Mouse (Mus musculus) midbrain, postnatal 0 days (tissue): ENCODE data around the gene Cyp26b1. TPM values are rescaled to one million over a fixed set of nuclear protein-coding genes. Genes with fewer than 3 reads are reported as not detected.

ENCODE experiments used
- ATAC-seq: fragments of 200-750 bp; cut with Nextera tagmentation; 2 replicates; pipeline ENCODE4 v1.8.0; 2017; ENCODE audit warnings: moderate number of reproducible peaks, mild to moderate bottlenecking, moderate TSS enrichment, moderate library complexity; ENCODE audit not compliant: low FRiP score
- DNase-seq: peaks from one replicate; pipeline ENCODE4 v3.0.0-alpha.2; 2015; ENCODE audit warnings: low spot score
- H3K27ac ChIP-seq: fragments of 300-500 bp; sonication (generic); 2 replicates; pipeline ENCODE4 v1.5.1; 2014; ENCODE audit warnings: low read depth, mild to moderate bottlenecking, low read length, mixed read lengths
- H3K27me3 ChIP-seq: fragments of 300-500 bp; sonication (generic); 2 replicates; pipeline ENCODE4 v1.6.1; 2014; ENCODE audit warnings: low read length, control low read depth, mixed read lengths; ENCODE audit not compliant: insufficient read depth
- H3K36me3 ChIP-seq: fragments of 300-500 bp; sonication (generic); 2 replicates; pipeline ENCODE4 v1.6.1; 2014; ENCODE audit warnings: low read length, control low read depth, mixed read lengths; ENCODE audit not compliant: insufficient read depth
- H3K4me1 ChIP-seq: fragments of 300-500 bp; sonication (generic); 2 replicates; pipeline ENCODE4 v1.6.1; 2014; ENCODE audit warnings: mild to moderate bottlenecking, control low read depth, antibody characterized with exemption, low read length, mixed read lengths; ENCODE audit not compliant: insufficient read depth
- H3K4me2 ChIP-seq: fragments of 300-500 bp; sonication (generic); 2 replicates; pipeline ENCODE4 v1.6.1; 2014; ENCODE audit warnings: low read depth, mild to moderate bottlenecking, low read length, mixed read lengths; ENCODE audit not compliant: poor library complexity, severe bottlenecking
- H3K4me3 ChIP-seq: fragments of 300-500 bp; sonication (generic); 2 replicates; pipeline ENCODE4 v1.5.1; 2014; ENCODE audit warnings: low read depth, mild to moderate bottlenecking, low read length, moderate library complexity
- H3K9ac ChIP-seq: fragments of 300-500 bp; sonication (generic); replicated peaks from 2 replicates; pipeline ENCODE4 v1.6.1; 2014; ENCODE audit warnings: mild to moderate bottlenecking, low read length, moderate library complexity, mixed read lengths; ENCODE audit not compliant: poor library complexity, severe bottlenecking
- H3K9me3 ChIP-seq: fragments of 300-500 bp; sonication (generic); 2 replicates; pipeline ENCODE4 v1.6.1; 2016; ENCODE audit warnings: low read length, control low read depth
- CTCF ChIP-seq: IDR thresholded peaks from 2 replicates; pipeline ENCODE4 v1.5.1; 2016; ENCODE audit warnings: antibody characterized with exemption, mild to moderate bottlenecking
- WGBS: fragments of 180-500 bp; shearing (Covaris S2); extraction: QIAGEN DNeasy Blood & Tissue Kit; methylation state at CpG from one replicate; pipeline ENCODE4 v1.1.7; 2014; 5-methylcytosine and 5-hydroxymethylcytosine counted together
- polyA plus RNA-seq: library from polyadenylated mRNA; unstranded; fragments of >200 nt; fragmentation: Nextera tagmentation; extraction: Ambion mirVana; gene quantifications from 2 replicates; pipeline ENCODE4 v1.2.1, GENCODE M21; 2015
- total RNA-seq: library from RNA; depleted of rRNA; stranded (reverse); fragments of >200 nt; gene quantifications from 2 replicates; pipeline ENCODE4 v1.2.3, GENCODE M21; 2014

Cyp26b1 gene
- total and polyA plus RNA-seq, 2 experiments from 2014 or later: 6.4 to 36.7 TPM

GRCm38 (mm10) chr6:84589742-84590686, 3.7 kb downstream of the Cyp26b1 start:
- peak; percentile 90 for DNase-seq
- peaks cover 46% of the 10 kb centered on the region for H3K27me3 ChIP-seq
- H3K27ac ChIP-seq: no peak overlapping the region

GRCm38 (mm10) chr6:84588895-84589652, 4.6 kb downstream of the Cyp26b1 start:
- H3K36me3 ChIP-seq: no peaks in the 10 kb centered on the region
- H3K9me3 ChIP-seq: no peaks in the 10 kb centered on the region
- H3K4me1 ChIP-seq: peaks cover 20% of the 10 kb centered on the region
- H3K9ac ChIP-seq: no peak overlapping the region
- H3K27ac ChIP-seq: no peak overlapping the region
- peaks cover 54% of the 10 kb centered on the region for H3K27me3 ChIP-seq
- DNase-seq (peak; percentile 64), ATAC-seq (no peak)
- H3K4me2 ChIP-seq: peak overlapping the region; percentile 74
- no peak for TF ChIP-seq CTCF
- H3K4me3 ChIP-seq: peak overlapping the region; percentile 40
- 2% methylated on average over 44 of the region's 54 CpGs for WGBS

More at GRCm38 (mm10) chr6:84589742-84590686, 3.7 kb downstream of the Cyp26b1 start:
- Histone ChIP-seq H3K36me3 (no peaks in the 10 kb centered on the region), H3K9ac (no peak overlapping the region), H3K4me1 (peaks cover 11% of the 10 kb centered on the region), H3K4me2 (peak overlapping the region; percentile 74), H3K4me3 (peak overlapping the region; percentile 40), H3K9me3 (no peaks in the 10 kb centered on the region)
- ATAC-seq: peak; percentile 63; the same call in 1 of the 2 replicates
- 3% methylated on average over 39 of the region's 39 CpGs for WGBS
- peak; percentile 93 for TF ChIP-seq CTCF

- H3K27ac ChIP-seq: no peak overlapping the region
- H3K4me3 ChIP-seq: peak overlapping the region; percentile 40
- no peaks in the 10 kb centered on the region for H3K9me3 ChIP-seq
- DNase-seq (no peak), ATAC-seq (no peak)
- no peak overlapping the region for H3K9ac ChIP-seq
- H3K4me1 ChIP-seq: peaks cover 24% of the 10 kb centered on the region
- H3K4me2 ChIP-seq: peak overlapping the region; percentile 74
- TF ChIP-seq CTCF: no peak
- H3K27me3 ChIP-seq: peaks cover 61% of the 10 kb centered on the region
- under 1% methylated on average over 41 of the region's 41 CpGs for WGBS
- no peaks in the 10 kb centered on the region for H3K36me3 ChIP-seq
Measured at GRCm38 (mm10) chr6:84588221-84588894, 5.3 kb downstream of the Cyp26b1 start.

GRCm38 (mm10) chr6:84587471-84588101, 6.1 kb downstream of the Cyp26b1 start:
- ATAC-seq (no peak), DNase-seq (no peak)
- no peak for TF ChIP-seq CTCF
- H3K4me1 ChIP-seq: peaks cover 28% of the 10 kb centered on the region
- H3K4me2 ChIP-seq: peak overlapping the region; percentile 74
- H3K9ac ChIP-seq: 0 out of 2 replicates have a peak overlapping the region, but pooled peaks have one; percentile 13
- H3K36me3 ChIP-seq: no peaks in the 10 kb centered on the region
- H3K9me3 ChIP-seq: no peaks in the 10 kb centered on the region
- H3K27me3 ChIP-seq: peaks cover 64% of the 10 kb centered on the region
- under 1% methylated on average over 49 of the region's 51 CpGs for WGBS
- H3K27ac ChIP-seq: no peak overlapping the region
- peak overlapping the region; percentile 40 for H3K4me3 ChIP-seq

- WGBS: 1% methylated on average over 28 of the region's 28 CpGs
- no peak for TF ChIP-seq CTCF
- H3K27me3 ChIP-seq: peaks cover 73% of the 10 kb centered on the region
Measured at GRCm38 (mm10) chr6:84586551-84587200, 7.0 kb downstream of the Cyp26b1 start.

More at GRCm38 (mm10) chr6:84586551-84587200, 7.0 kb downstream of the Cyp26b1 start:
- H3K9me3 ChIP-seq: no peaks in the 10 kb centered on the region
- H3K4me3 ChIP-seq: peak overlapping the region; percentile 40
- H3K4me2 ChIP-seq: peak overlapping the region; percentile 74; the same call in 1 of the 2 replicates
- H3K4me1 ChIP-seq: peaks cover 28% of the 10 kb centered on the region
- H3K36me3 ChIP-seq: no peaks in the 10 kb centered on the region
- no peak overlapping the region for H3K27ac ChIP-seq
- ATAC-seq (no peak), DNase-seq (no peak)
- no peak overlapping the region for H3K9ac ChIP-seq
